Mouse (Mus musculus): ENCODE data around the gene Hacd3.

GRCm38 (mm10) chr9:65036456-65036855 lies 15.0 kb upstream of the Hacd3 start:
- TF ChIP-seq CTCF (IDR thresholded peaks at IDR 0.05; ENCODE audit: low read depth) (no peak), EP300 (IDR thresholded peaks at IDR 0.05; ENCODE audit: low read depth) (no peak)
